25 mouse cellular contexts compared by ENCODE assay signal in the genomic region with DNA sequence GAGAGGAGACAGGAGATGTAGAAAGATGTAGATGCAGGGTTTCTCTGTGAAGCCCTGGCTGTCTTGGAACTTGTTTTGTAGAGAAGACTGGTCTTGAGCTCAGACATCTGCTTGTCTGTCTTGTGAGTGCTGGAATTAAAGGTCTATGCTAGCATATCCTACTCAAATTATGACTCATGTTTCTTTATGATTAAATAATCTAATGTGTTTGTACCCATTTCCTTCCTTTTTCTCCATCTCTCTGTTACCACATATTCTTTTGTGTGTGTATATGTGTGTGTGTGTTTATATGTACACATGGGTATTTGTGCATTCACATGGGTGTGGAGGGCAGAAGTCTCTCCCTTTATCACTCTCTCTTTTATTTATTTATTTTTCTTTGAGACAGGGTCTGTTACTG. TPM values are rescaled to one million over a fixed set of nuclear protein-coding genes. Genes with fewer than 3 reads are reported as not detected.
"Had no signal": no experiment of that assay in that cellular context is flagged by ENCODE, and none has a peak within 500 bp of the region (broad histone marks: within the 10 kb centered on the region; RNA-seq: fewer than 3 reads in every experiment).

No protein-coding gene starts in this region.

- H3K9me3 ChIP-seq: embryonic facial prominence, embryonic 13.5 days; embryonic facial prominence, embryonic 15.5 days had no signal

- H3K27me3 ChIP-seq: embryonic facial prominence, embryonic 12.5 days; embryonic facial prominence, embryonic 13.5 days; forebrain, embryonic 12.5 days; forebrain, embryonic 13.5 days; forebrain, embryonic 15.5 days had no signal

- DNase-seq: cerebellum, adult 9-10 months; cerebellum, adult 9-11 months; cerebellum, postnatal 10 days; cerebellum, postnatal 14 days; cerebellum, postnatal 25 days; cerebellum, postnatal 36 days; embryo, embryonic 11 days; forebrain, postnatal 0 days; gastrocnemius, adult 2 months; gastrocnemius, postnatal 10 days; gastrocnemius, postnatal 14 days; gastrocnemius, postnatal 25 days; gastrocnemius, postnatal 36 days; heart, adult 11 months; heart, adult 18-20 months; heart, adult 2 months had no signal

- H3K9ac ChIP-seq: embryonic facial prominence, embryonic 12.5 days; embryonic facial prominence, embryonic 13.5 days; embryonic facial prominence, embryonic 15.5 days; forebrain, embryonic 12.5 days; forebrain, embryonic 13.5 days; forebrain, embryonic 15.5 days; forebrain, postnatal 0 days had no signal

- H3K27ac ChIP-seq: embryonic facial prominence, embryonic 10.5 days; embryonic facial prominence, embryonic 12.5 days; embryonic facial prominence, embryonic 13.5 days; embryonic facial prominence, embryonic 15.5 days; forebrain, embryonic 10.5 days; forebrain, embryonic 12.5 days; forebrain, embryonic 13.5 days; forebrain, embryonic 15.5 days; gastrocnemius, adult 2 months; heart, adult 2 months had no signal

- H3K4me3 ChIP-seq: embryonic facial prominence, embryonic 10.5 days; embryonic facial prominence, embryonic 12.5 days; embryonic facial prominence, embryonic 13.5 days; embryonic facial prominence, embryonic 15.5 days; erythroblast, embryonic 14.5 days; forebrain, embryonic 10.5 days; forebrain, embryonic 12.5 days; forebrain, embryonic 13.5 days; forebrain, embryonic 15.5 days; gastrocnemius, adult 2 months; heart, adult 2 months had no signal

- H3K4me1 ChIP-seq: embryonic facial prominence, embryonic 10.5 days; embryonic facial prominence, embryonic 12.5 days; embryonic facial prominence, embryonic 13.5 days; embryonic facial prominence, embryonic 15.5 days; forebrain, embryonic 10.5 days; forebrain, embryonic 12.5 days; forebrain, embryonic 13.5 days; forebrain, embryonic 15.5 days had no signal

- H3K36me3 ChIP-seq: embryonic facial prominence, embryonic 10.5 days; embryonic facial prominence, embryonic 12.5 days; embryonic facial prominence, embryonic 13.5 days; embryonic facial prominence, embryonic 15.5 days; forebrain, embryonic 10.5 days; forebrain, embryonic 12.5 days; forebrain, embryonic 15.5 days had no signal

RNA-seq across cellular contexts. Expression of a gene that starts 18.1 kb away (rescaled TPM):
- total RNA-seq: gastrocnemius, postnatal 25 days; gastrocnemius, postnatal 36 days had no signal
- polyA plus RNA-seq: erythroblast, embryonic 14.5 days had no signal
